Mouse (Mus musculus): ENCODE results near the gene Olfr305.

DNA sequence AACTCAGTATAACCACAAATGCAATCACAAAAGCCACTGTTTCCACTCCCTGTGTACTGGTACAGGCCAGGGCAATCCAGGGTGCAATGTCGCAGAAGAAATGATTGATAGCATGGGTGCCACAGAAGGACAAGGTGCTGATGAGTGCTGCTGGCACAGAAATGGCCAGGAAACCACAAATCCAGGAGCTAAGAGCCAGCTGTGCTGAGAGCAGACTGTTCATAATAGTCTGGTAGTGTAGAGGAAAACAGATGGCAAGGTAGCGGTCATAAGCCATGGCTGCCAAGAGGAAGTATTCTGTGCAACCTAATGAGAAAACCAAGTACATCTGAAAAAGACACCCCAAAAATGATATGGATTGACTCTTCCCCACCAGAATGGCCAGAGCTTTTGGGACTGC, 45.4 kb downstream of the Olfr305 start:
- TF ChIP-seq EP300 (IDR thresholded peaks at IDR 0.05; ENCODE audit: low read length) (no peak), E2F4 (IDR thresholded peaks at IDR 0.05; ENCODE audit: insufficient replicate concordance, low read depth, low read length) (no peak), POLR2A (IDR thresholded peaks at IDR 0.05; ENCODE audit: low read depth, low read length) (no peak), CTCF (conservative IDR thresholded peaks at IDR 0.05 in 1 of 2, IDR thresholded peaks at IDR 0.05 in 1 of 2; ENCODE audit: low read depth in 2 of 2, low read length in 2 of 2) (no peak), JUND (conservative IDR thresholded peaks at IDR 0.05; ENCODE audit: low read depth, low read length) (no peak), ZC3H11A (IDR thresholded peaks at IDR 0.05; ENCODE audit: low read depth, low read length) (no peak), USF1 (IDR thresholded peaks at IDR 0.05; ENCODE audit: low read depth, low read length) (no peak), ETS1 (conservative IDR thresholded peaks at IDR 0.05; ENCODE audit: low read depth, low read length) (no peak), TCF12 (IDR thresholded peaks at IDR 0.05; ENCODE audit: low read depth, low read length) (no peak), POLR2AphosphoS2 (IDR thresholded peaks at IDR 0.05; ENCODE audit: low read depth, low read length) (no peak), ZKSCAN1 (IDR thresholded peaks at IDR 0.05; ENCODE audit: borderline replicate concordance, low read depth, low read length) (no peak), USF2 (conservative IDR thresholded peaks at IDR 0.05; ENCODE audit: low read depth, low read length) (no peak)

All from CH12.LX (cell line).